Mouse (Mus musculus): ENCODE results near the gene Kif7. TPM values are rescaled to one million over a fixed set of nuclear protein-coding genes. Genes with fewer than 3 reads are reported as not detected.
A peak's percentile ranks its signal among the peaks of the same experiment; 100 is the strongest.

The Kif7 gene
- total RNA-seq (2021), result under 1 TPM; 0.27 to 0.40 TPM
- long read RNA-seq, experiment 1, result 0 reads
- long read RNA-seq, experiment 2, result 0 reads

- DNase-seq (ENCODE audit: low spot score), result peak; percentile 65
Measured at GRCm38 (mm10) chr7:79715187-79715981, at the start of gene Kif7. Gene Kif7, minus strand, starts transcription at chr7:79715720.

GRCm38 (mm10) chr7:79762106-79762505 is 46.6 kb upstream of the Kif7 start:
- DNase-seq (ENCODE audit: low spot score), result no peak

GRCm38 (mm10) chr7:79761124-79761876 is 45.8 kb upstream of the Kif7 start:
- no peak for DNase-seq (ENCODE audit: low spot score)

GRCm38 (mm10) chr7:79759766-79760165 is 44.2 kb upstream of the Kif7 start:
- DNase-seq (ENCODE audit: low spot score), result no peak

- no peak for DNase-seq (ENCODE audit: low spot score)
Measured at GRCm38 (mm10) chr7:79758176-79758575, 42.7 kb upstream of the Kif7 start.

- no peak for DNase-seq (ENCODE audit: low spot score)
Measured at GRCm38 (mm10) chr7:79756334-79756733, 40.8 kb upstream of the Kif7 start.

- no peak for DNase-seq (ENCODE audit: low spot score)
Measured at GRCm38 (mm10) chr7:79749511-79749910, 34.0 kb upstream of the Kif7 start.

- DNase-seq (ENCODE audit: low spot score), result no peak
Measured at GRCm38 (mm10) chr7:79747659-79748058, 32.1 kb upstream of the Kif7 start.

GRCm38 (mm10) chr7:79744585-79744984 is 29.1 kb upstream of the Kif7 start:
- no peak for DNase-seq (ENCODE audit: low spot score)

GRCm38 (mm10) chr7:79744051-79744450 is 28.5 kb upstream of the Kif7 start:
- no peak for DNase-seq (ENCODE audit: low spot score)

- DNase-seq (ENCODE audit: low spot score), result peak; percentile 77
Measured at GRCm38 (mm10) chr7:79742659-79743536, 27.4 kb upstream of the Kif7 start, which contains the start of the genes Pex11a and Wdr93. Gene Pex11a, minus strand, starts transcription at chr7:79743131. Gene Wdr93, plus strand, starts transcription at chr7:79743163.

GRCm38 (mm10) chr7:79742277-79742658 is 26.7 kb upstream of the Kif7 start:
- no peak for DNase-seq (ENCODE audit: low spot score)

GRCm38 (mm10) chr7:79740279-79740678 is 24.8 kb upstream of the Kif7 start:
- DNase-seq (ENCODE audit: low spot score), result no peak

GRCm38 (mm10) chr7:79738913-79739312 is 23.4 kb upstream of the Kif7 start:
- no peak for DNase-seq (ENCODE audit: low spot score)

- no peak for DNase-seq (ENCODE audit: low spot score)
Measured at GRCm38 (mm10) chr7:79736511-79736910, 21.0 kb upstream of the Kif7 start.

- DNase-seq (ENCODE audit: low spot score), result peak; percentile 61
Measured at GRCm38 (mm10) chr7:79734563-79734962, 19.0 kb upstream of the Kif7 start.

- no peak for DNase-seq (ENCODE audit: low spot score)
Measured at GRCm38 (mm10) chr7:79732622-79733021, 17.1 kb upstream of the Kif7 start, which contains the start of gene Plin1. Gene Plin1, minus strand, starts transcription at chr7:79732903.

- DNase-seq (ENCODE audit: low spot score), result no peak
Measured at GRCm38 (mm10) chr7:79731438-79731837, 15.9 kb upstream of the Kif7 start.

- no peak for DNase-seq (ENCODE audit: low spot score)
Measured at GRCm38 (mm10) chr7:79729743-79730370, 14.3 kb upstream of the Kif7 start.

- peak; percentile 45 for DNase-seq (ENCODE audit: low spot score)
Measured at GRCm38 (mm10) chr7:79729169-79729568, 13.6 kb upstream of the Kif7 start.

GRCm38 (mm10) chr7:79728219-79728618 is 12.7 kb upstream of the Kif7 start:
- DNase-seq (ENCODE audit: low spot score), result peak; percentile 48

All from gastrocnemius, adult 18-20 months (tissue).